Mouse (Mus musculus): Measurements from ENCODE around the gene Pomgnt1. TPM values are rescaled to one million over a fixed set of nuclear protein-coding genes. Genes with fewer than 3 reads are reported as not detected.

The Pomgnt1 gene
- polyA plus RNA-seq (2015; fragmentation: Nextera tagmentation; extraction: Ambion mirVana), result 61.7 and 62.2 TPM in 2 replicates

- H3K4me2 ChIP-seq, result peak within 1 kb of the TSS; percentile 68
- peaks cover 22% of the 10 kb centered on the region for H3K4me1 ChIP-seq
- peak; percentile 98 for ATAC-seq (replicated peaks; ENCODE audit: low FRiP score)
- peak within 1 kb of the TSS; percentile 80 for H3K27ac ChIP-seq
- no peaks in the 10 kb centered on the region for H3K27me3 ChIP-seq
- 5% methylated on average over 24 of the region's 24 CpGs for WGBS
- peaks cover 7% of the 10 kb centered on the region; the same call in 1 of the 2 replicates for H3K36me3 ChIP-seq
- peak within 1 kb of the TSS; percentile 66 for H3K4me3 ChIP-seq (replicated peaks)
- H3K9me3 ChIP-seq (replicated peaks), result no peaks in the 10 kb centered on the region
- peak within 1 kb of the TSS; percentile 59 for H3K9ac ChIP-seq
These were observed at the start of gene Pomgnt1, which contains the start of gene Rad54l for GRCm38 (mm10) chr4:116123602-116124519. Gene Pomgnt1 (plus strand): TSS chr4:116123840. Gene Rad54l (minus strand): TSS chr4:116123690.

GRCm38 (mm10) chr4:116074145-116074675, 49.4 kb upstream of the Pomgnt1 start:
- H3K4me2 ChIP-seq, result peak overlapping the region; percentile 80
- H3K4me3 ChIP-seq (replicated peaks), result peak overlapping the region; percentile 81
- WGBS, result under 1% methylated on average over 8 of the region's 8 CpGs
- peak overlapping the region; percentile 99 for H3K27ac ChIP-seq
- no peaks in the 10 kb centered on the region for H3K27me3 ChIP-seq
- H3K9me3 ChIP-seq (replicated peaks), result no peaks in the 10 kb centered on the region
- H3K4me1 ChIP-seq, result peaks cover 31% of the 10 kb centered on the region
- no peak for ATAC-seq (replicated peaks; ENCODE audit: low FRiP score)
- peaks cover 15% of the 10 kb centered on the region for H3K36me3 ChIP-seq
- H3K9ac ChIP-seq, result peak overlapping the region; percentile 76

GRCm38 (mm10) chr4:116074861-116075620, 48.6 kb upstream of the Pomgnt1 start, which contains the start of the genes Uqcrh and Lrrc41:
Gene Uqcrh (minus strand): TSS chr4:116075071.
Gene Lrrc41 (plus strand): TSS chr4:116075269.
- Histone ChIP-seq H3K4me2 (peak within 1 kb of the TSS; percentile 80), H3K27ac (peak within 1 kb of the TSS; percentile 99), H3K4me1 (peaks cover 31% of the 10 kb centered on the region), H3K9ac (peak within 1 kb of the TSS; percentile 79), H3K9me3 (replicated peaks) (no peaks in the 10 kb centered on the region), H3K27me3 (no peaks in the 10 kb centered on the region), H3K36me3 (peaks cover 15% of the 10 kb centered on the region), H3K4me3 (replicated peaks) (peak within 1 kb of the TSS; percentile 81)
- ATAC-seq (replicated peaks; ENCODE audit: low FRiP score), result peak; percentile 93
- under 1% methylated on average over 55 of the region's 55 CpGs for WGBS

- H3K4me3 ChIP-seq (replicated peaks), result peak overlapping the region; percentile 81
- peak overlapping the region; percentile 80 for H3K4me2 ChIP-seq
- H3K36me3 ChIP-seq, result peaks cover 17% of the 10 kb centered on the region
- peak overlapping the region; percentile 79 for H3K9ac ChIP-seq
- peaks cover 31% of the 10 kb centered on the region for H3K4me1 ChIP-seq
- ATAC-seq (replicated peaks; ENCODE audit: low FRiP score), result peak; percentile 76
- under 1% methylated on average over 73 of the region's 77 CpGs for WGBS
- no peaks in the 10 kb centered on the region for H3K27me3 ChIP-seq
- peak overlapping the region; percentile 99 for H3K27ac ChIP-seq
- no peaks in the 10 kb centered on the region for H3K9me3 ChIP-seq (replicated peaks)
These were observed 47.8 kb upstream of the Pomgnt1 start for GRCm38 (mm10) chr4:116075631-116076368.

GRCm38 (mm10) chr4:116076369-116077231, 47.0 kb upstream of the Pomgnt1 start:
- peak overlapping the region; percentile 79 for H3K9ac ChIP-seq
- peak overlapping the region; percentile 99 for H3K27ac ChIP-seq
- H3K9me3 ChIP-seq (replicated peaks), result no peaks in the 10 kb centered on the region
- WGBS, result 2% methylated on average over 37 of the region's 37 CpGs
- H3K36me3 ChIP-seq, result peaks cover 25% of the 10 kb centered on the region
- no peaks in the 10 kb centered on the region for H3K27me3 ChIP-seq
- H3K4me3 ChIP-seq (replicated peaks), result peak overlapping the region; percentile 81
- H3K4me2 ChIP-seq, result peak overlapping the region; percentile 80
- ATAC-seq (replicated peaks; ENCODE audit: low FRiP score), result peak; percentile 45
- peaks cover 31% of the 10 kb centered on the region for H3K4me1 ChIP-seq

GRCm38 (mm10) chr4:116077240-116078095, 46.2 kb upstream of the Pomgnt1 start:
- no peak for ATAC-seq (replicated peaks; ENCODE audit: low FRiP score)
- H3K9ac ChIP-seq, result peak overlapping the region; percentile 79
- H3K4me3 ChIP-seq (replicated peaks), result peak overlapping the region; percentile 81
- H3K4me2 ChIP-seq, result peak overlapping the region; percentile 80
- no peaks in the 10 kb centered on the region for H3K27me3 ChIP-seq
- peaks cover 34% of the 10 kb centered on the region for H3K36me3 ChIP-seq
- H3K27ac ChIP-seq, result peak overlapping the region; percentile 99
- H3K9me3 ChIP-seq (replicated peaks), result no peaks in the 10 kb centered on the region
- WGBS, result 56% methylated on average over 3 of the region's 3 CpGs
- peaks cover 27% of the 10 kb centered on the region for H3K4me1 ChIP-seq

GRCm38 (mm10) chr4:116088510-116089249, 35.0 kb upstream of the Pomgnt1 start:
- no peaks in the 10 kb centered on the region for H3K9me3 ChIP-seq (replicated peaks)
- no peaks in the 10 kb centered on the region for H3K27me3 ChIP-seq
- WGBS, result 90% methylated on average over 23 of the region's 23 CpGs
- peaks cover 94% of the 10 kb centered on the region for H3K36me3 ChIP-seq
- H3K4me1 ChIP-seq, result no peaks in the 10 kb centered on the region
- H3K4me2 ChIP-seq, result no peak overlapping the region
- no peak for ATAC-seq (replicated peaks; ENCODE audit: low FRiP score)
- no peak overlapping the region for H3K27ac ChIP-seq
- no peak overlapping the region for H3K4me3 ChIP-seq (replicated peaks)
- no peak overlapping the region for H3K9ac ChIP-seq

GRCm38 (mm10) chr4:116096291-116096690, 27.3 kb upstream of the Pomgnt1 start:
- H3K9ac ChIP-seq, result no peak overlapping the region
- no peaks in the 10 kb centered on the region for H3K9me3 ChIP-seq (replicated peaks)
- H3K27ac ChIP-seq, result no peak overlapping the region
- no peaks in the 10 kb centered on the region for H3K27me3 ChIP-seq
- no peak for ATAC-seq (replicated peaks; ENCODE audit: low FRiP score)
- 88% methylated on average over 10 of the region's 10 CpGs for WGBS
- no peak overlapping the region for H3K4me2 ChIP-seq
- H3K4me1 ChIP-seq, result no peaks in the 10 kb centered on the region
- no peak overlapping the region for H3K4me3 ChIP-seq (replicated peaks)
- H3K36me3 ChIP-seq, result peaks cover 100% of the 10 kb centered on the region

- H3K9me3 ChIP-seq (replicated peaks), result no peaks in the 10 kb centered on the region
These were observed 26.4 kb upstream of the Pomgnt1 start for GRCm38 (mm10) chr4:116097211-116097610.

More at GRCm38 (mm10) chr4:116097211-116097610, 26.4 kb upstream of the Pomgnt1 start:
- no peak overlapping the region for H3K4me3 ChIP-seq (replicated peaks)
- no peak overlapping the region for H3K9ac ChIP-seq
- peaks cover 98% of the 10 kb centered on the region for H3K36me3 ChIP-seq
- H3K27ac ChIP-seq, result no peak overlapping the region
- no peak overlapping the region for H3K4me2 ChIP-seq
- no peak for ATAC-seq (replicated peaks; ENCODE audit: low FRiP score)
- no peaks in the 10 kb centered on the region for H3K27me3 ChIP-seq
- no peaks in the 10 kb centered on the region for H3K4me1 ChIP-seq
- WGBS, result 86% methylated on average over 8 of the region's 8 CpGs
